18 mouse cellular contexts compared by ENCODE assay signal in the genomic region with DNA sequence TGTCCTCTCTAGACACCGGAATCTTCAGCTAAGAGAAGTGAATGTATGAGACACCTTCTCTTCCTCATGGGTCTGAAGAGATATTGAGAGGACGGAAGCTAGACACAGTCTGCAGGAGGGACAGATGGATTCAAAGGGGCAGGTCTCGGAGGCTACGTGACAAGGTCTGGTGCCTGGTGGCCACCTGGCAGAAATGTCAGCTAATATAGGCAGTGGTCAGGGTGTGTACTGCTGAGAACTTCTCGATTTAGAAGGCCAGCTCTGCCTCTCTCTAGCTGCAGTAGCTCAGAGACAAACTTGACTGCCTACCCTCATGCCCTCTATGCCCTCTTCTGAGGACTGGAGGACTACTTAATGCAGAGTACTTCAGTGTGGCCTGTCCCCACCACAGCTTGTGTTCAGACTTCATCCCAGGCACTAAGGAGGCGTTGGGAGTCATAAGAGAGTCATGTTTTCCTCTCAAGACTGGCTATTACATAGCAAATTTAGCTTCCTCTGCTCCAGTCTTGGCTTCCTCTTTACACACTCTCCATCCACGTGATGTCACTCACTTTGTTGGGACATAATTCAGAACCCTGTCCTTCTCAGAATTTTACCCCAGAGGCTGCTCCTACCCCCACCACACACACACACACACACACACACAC. TPM values are rescaled to one million over a fixed set of nuclear protein-coding genes. Genes with fewer than 3 reads are reported as not detected.
DNase-seq lines count a peak whose midpoint lies in the region; ATAC-seq and TF ChIP-seq lines count a peak whose summit lies in the region.
"Had no signal": no experiment of that assay in that cellular context is flagged by ENCODE, and none has a peak within 500 bp of the region (broad histone marks: within the 10 kb centered on the region; RNA-seq: fewer than 3 reads in every experiment).

No protein-coding gene starts in this region.

- H3K4me2 ChIP-seq in heart, embryonic 11.5 days, result no peak overlapping the region
- H3K4me2 ChIP-seq in stomach, postnatal 0 days (replicated peaks; ENCODE audit: low read depth), result no peak overlapping the region
- H3K4me2 ChIP-seq in intestine, embryonic 15.5 days (replicated peaks), result no peak overlapping the region
- no peak overlapping the region for H3K4me2 ChIP-seq in hindbrain, embryonic 13.5 days
- H3K4me2 ChIP-seq: embryonic facial prominence, embryonic 13.5 days; heart, embryonic 15.5 days; midbrain, embryonic 12.5 days had no signal

- 81% methylated on average over 7 of the region's 7 CpGs for WGBS in heart, embryonic 11.5 days (ENCODE audit: insufficient replicate concordance)
- WGBS in spleen, adult 2 months, result 54% methylated on average over 7 of the region's 7 CpGs
- 21% methylated on average over 7 of the region's 7 CpGs for WGBS in macrophage (ENCODE audit: missing documents)
- WGBS in stomach, postnatal 0 days, result 84% methylated on average over 7 of the region's 7 CpGs
- WGBS in intestine, embryonic 15.5 days, result 88% methylated on average over 7 of the region's 7 CpGs
- 90% methylated on average over 7 of the region's 7 CpGs for WGBS in hindbrain, embryonic 13.5 days

- DNase-seq in heart, adult 18-20 months, result peak; percentile 15 to 44
- DNase-seq in spleen, adult 2 months (ENCODE audit: low read depth in 1 of 2, low spot score in 2 of 2), result no peak
- DNase-seq in spleen, adult 18-20 months, result no peak
- DNase-seq in stomach, postnatal 0 days (ENCODE audit: low spot score), result no peak
- DNase-seq: adrenal gland, postnatal 10 days; cerebellum, postnatal 36 days; kidney, adult 8-10 months; right cerebral cortex, postnatal 4 days had no signal

- no peaks in the 10 kb centered on the region for H3K36me3 ChIP-seq in heart, embryonic 11.5 days (ENCODE audit: control insufficient read depth, insufficient read depth, low read length)
- H3K36me3 ChIP-seq in spleen, adult 2 months (ENCODE audit: control insufficient read depth, insufficient read depth, low read length), result no peaks in the 10 kb centered on the region
- no peaks in the 10 kb centered on the region for H3K36me3 ChIP-seq in macrophage (ENCODE audit: inconsistent target)
- no peaks in the 10 kb centered on the region for H3K36me3 ChIP-seq in stomach, postnatal 0 days (ENCODE audit: control insufficient read depth, insufficient read depth, low read length)
- H3K36me3 ChIP-seq in intestine, embryonic 15.5 days, result no peaks in the 10 kb centered on the region
- H3K36me3 ChIP-seq in hindbrain, embryonic 13.5 days, result no peaks in the 10 kb centered on the region
- H3K36me3 ChIP-seq: embryonic facial prominence, embryonic 13.5 days; forebrain, embryonic 10.5 days; heart, embryonic 15.5 days; midbrain, embryonic 12.5 days had no signal

- peaks cover 8% of the 10 kb centered on the region; the same call in 1 of the 2 replicates for H3K4me1 ChIP-seq in heart, embryonic 11.5 days (ENCODE audit: control insufficient read depth, insufficient read depth, low read length)
- H3K4me1 ChIP-seq in spleen, adult 2 months (ENCODE audit: control insufficient read depth, insufficient read depth, insufficient read length), result peaks cover 3% of the 10 kb centered on the region
- H3K4me1 ChIP-seq in stomach, postnatal 0 days (replicated peaks; ENCODE audit: control insufficient read depth, insufficient read depth), result no peaks in the 10 kb centered on the region
- peaks cover 14% of the 10 kb centered on the region for H3K4me1 ChIP-seq in intestine, embryonic 15.5 days (replicated peaks)
- 0 out of 2 replicates have a peak, but pooled peaks cover 4% of the 10 kb centered on the region for H3K4me1 ChIP-seq in hindbrain, embryonic 13.5 days (replicated peaks)
- H3K4me1 ChIP-seq: midbrain, embryonic 12.5 days had no signal

- TF ChIP-seq POLR2A in spleen, adult 2 months (IDR thresholded peaks at IDR 0.05; ENCODE audit: low read depth, low read length), result no peak

- H3K4me3 ChIP-seq in heart, embryonic 11.5 days (ENCODE audit: low read depth, low read length), result no peak overlapping the region
- H3K4me3 ChIP-seq in spleen, adult 2 months (ENCODE audit: extremely low read depth, insufficient read depth, insufficient read length), result no peak overlapping the region
- H3K4me3 ChIP-seq in macrophage (ENCODE audit: inconsistent target), result no peak overlapping the region
- no peak overlapping the region for H3K4me3 ChIP-seq in stomach, postnatal 0 days (ENCODE audit: low read depth, low read length)
- no peak overlapping the region for H3K4me3 ChIP-seq in intestine, embryonic 15.5 days (replicated peaks)
- no peak overlapping the region for H3K4me3 ChIP-seq in hindbrain, embryonic 13.5 days
- H3K4me3 ChIP-seq: embryonic facial prominence, embryonic 13.5 days; forebrain, embryonic 10.5 days; heart, embryonic 15.5 days; midbrain, embryonic 12.5 days had no signal

- TF ChIP-seq CTCF in spleen, adult 2 months (IDR thresholded peaks at IDR 0.05; ENCODE audit: extremely low read depth, insufficient read depth, insufficient read length, insufficient replicate concordance), result no peak
- no peak for TF ChIP-seq CTCF in stomach, postnatal 0 days (IDR thresholded peaks at IDR 0.05; ENCODE audit: low read depth)

- no peaks in the 10 kb centered on the region for H3K9me3 ChIP-seq in heart, embryonic 11.5 days (replicated peaks; ENCODE audit: control insufficient read depth, low read length)
- H3K9me3 ChIP-seq in stomach, postnatal 0 days (ENCODE audit: control insufficient read depth, low read length), result no peaks in the 10 kb centered on the region
- no peaks in the 10 kb centered on the region for H3K9me3 ChIP-seq in intestine, embryonic 15.5 days
- no peaks in the 10 kb centered on the region for H3K9me3 ChIP-seq in hindbrain, embryonic 13.5 days
- H3K9me3 ChIP-seq: embryonic facial prominence, embryonic 13.5 days; forebrain, embryonic 10.5 days; heart, embryonic 15.5 days; midbrain, embryonic 12.5 days had no signal

- no peaks in the 10 kb centered on the region for H3K27me3 ChIP-seq in heart, embryonic 11.5 days (ENCODE audit: control insufficient read depth, insufficient read depth, low read length)
- no peaks in the 10 kb centered on the region for H3K27me3 ChIP-seq in spleen, adult 2 months (ENCODE audit: control insufficient read depth, insufficient read depth, low read length)
- H3K27me3 ChIP-seq in stomach, postnatal 0 days (ENCODE audit: control insufficient read depth, insufficient read depth, low read length), result no peaks in the 10 kb centered on the region
- no peaks in the 10 kb centered on the region for H3K27me3 ChIP-seq in intestine, embryonic 15.5 days (replicated peaks)
- no peaks in the 10 kb centered on the region for H3K27me3 ChIP-seq in hindbrain, embryonic 13.5 days
- H3K27me3 ChIP-seq: embryonic facial prominence, embryonic 13.5 days; heart, embryonic 15.5 days; midbrain, embryonic 12.5 days had no signal

- ATAC-seq in heart, embryonic 11.5 days (replicated peaks; ENCODE audit: insufficient number of reproducible peaks, low FRiP score, low TSS enrichment), result no peak
- ATAC-seq in stomach, postnatal 0 days (ENCODE audit: low FRiP score, low TSS enrichment), result no peak
- no peak for ATAC-seq in intestine, embryonic 15.5 days
- ATAC-seq in hindbrain, embryonic 13.5 days (ENCODE audit: low FRiP score), result no peak
- ATAC-seq: hindbrain, postnatal 0 days had no signal

- no peaks in the 10 kb centered on the region for H3K79me2 ChIP-seq in macrophage (ENCODE audit: inconsistent target)

- H3K27ac ChIP-seq in heart, embryonic 11.5 days (ENCODE audit: low read depth, low read length), result no peak overlapping the region
- peak overlapping the region; percentile 37 for H3K27ac ChIP-seq in spleen, adult 2 months (ENCODE audit: insufficient read depth, low read length)
- H3K27ac ChIP-seq in macrophage, result peak overlapping the region; percentile 99
- peak overlapping the region; percentile 30; the same call in 1 of the 2 replicates for H3K27ac ChIP-seq in stomach, postnatal 0 days (replicated peaks)
- no peak overlapping the region for H3K27ac ChIP-seq in intestine, embryonic 15.5 days
- no peak overlapping the region for H3K27ac ChIP-seq in hindbrain, embryonic 13.5 days
- H3K27ac ChIP-seq: embryonic facial prominence, embryonic 13.5 days; forebrain, embryonic 10.5 days; heart, embryonic 15.5 days; hindbrain, postnatal 0 days; liver, embryonic 14.5 days; midbrain, embryonic 12.5 days had no signal

- H3K9ac ChIP-seq in heart, embryonic 11.5 days (ENCODE audit: low read depth, low read length), result no peak overlapping the region
- H3K9ac ChIP-seq in stomach, postnatal 0 days (ENCODE audit: low read length), result no peak overlapping the region
- H3K9ac ChIP-seq in intestine, embryonic 15.5 days, result no peak overlapping the region
- H3K9ac ChIP-seq in hindbrain, embryonic 13.5 days, result no peak overlapping the region
- H3K9ac ChIP-seq: embryonic facial prominence, embryonic 13.5 days; heart, embryonic 15.5 days; liver, embryonic 14.5 days; midbrain, embryonic 12.5 days had no signal

- no peak for TF ChIP-seq EP300 in stomach, postnatal 0 days (optimal IDR thresholded peaks at IDR 0.05)

RNA-seq across cellular contexts. Expression of a gene that starts 28.3 kb away (rescaled TPM):
- 1 to 10 TPM; 2.6 to 4.7 TPM for total RNA-seq in heart, adult 18-20 months (2021)
- 78.8 and 85.1 TPM in 2 replicates for polyA plus RNA-seq in heart, embryonic 11.5 days (2014; fragmentation: Nextera tagmentation; extraction: Ambion mirVana)
- 9.4 and 10.0 TPM in 2 replicates for polyA plus RNA-seq in spleen, adult 2 months (2012; rRNA removed)
- total RNA-seq in macrophage (2018; cell fraction: chromatin; rRNA removed), result 10 to 100 TPM in 24 of 26 experiments, 1 to 10 TPM in 2; 7.6 to 91.2 (median 22.2) TPM
- total RNA-seq in macrophage (2018; cell fraction: cytosol; rRNA removed), result 10 to 100 TPM; 21.6 to 55.9 (median 38.0) TPM
- total RNA-seq in macrophage (2018; cell fraction: nucleus; rRNA removed), result 100 to 1,000 TPM in 1 of 26 experiments, 10 to 100 TPM in 24, 1 to 10 TPM in 1; 9.4 to 134 (median 28.9) TPM
- polyA plus RNA-seq in macrophage (2018), result 25.6 to 82.5 TPM (median 33.5 TPM) in 3 replicates
- 43.7 and 43.8 TPM in 2 replicates for polyA plus RNA-seq in stomach, postnatal 0 days (2015; fragmentation: Nextera tagmentation; extraction: Ambion mirVana)
- polyA plus RNA-seq in intestine, embryonic 15.5 days (2015; fragmentation: Nextera tagmentation; extraction: Ambion mirVana), result 102 and 104 TPM in 2 replicates
- polyA plus RNA-seq in hindbrain, embryonic 13.5 days (2015; fragmentation: Nextera tagmentation; extraction: Ambion mirVana), result 57.3 and 58.0 TPM in 2 replicates

Comparison
In these comparisons a context has a peak if more than half of its experiments do, and no peak if none do; other contexts are left out.
1. DNase-seq: peak in heart, adult 18-20 months (2 of 2); none in spleen, adult 2 months (0 of 2), spleen, adult 18-20 months (0 of 2) and stomach, postnatal 0 days (single experiment).
2. H3K27ac ChIP-seq: peak in spleen, adult 2 months (single experiment), macrophage (single experiment) and stomach, postnatal 0 days (single experiment); none in heart, embryonic 11.5 days (single experiment), intestine, embryonic 15.5 days (single experiment) and hindbrain, embryonic 13.5 days (single experiment).